Mouse (Mus musculus) inflammation-experienced regulatory T-cells, adult 16 weeks (primary cell): ENCODE results near the gene Dido1. TPM values are rescaled to one million over a fixed set of nuclear protein-coding genes. Genes with fewer than 3 reads are reported as not detected.

ENCODE experiments used
- polyA plus RNA-seq: library from polyadenylated mRNA; unstranded; fragments of 100-300 nt; shearing (Covaris generic); gene quantifications from one replicate; pipeline ENCODE4 v1.2.1, GENCODE M21; 2017

Gene Dido1
- 79.7 TPM for polyA plus RNA-seq

GRCm38 (mm10) chr2:180709923-180710272 lies at the start of gene Dido1, which contains the start of gene Gid8:
Gene Dido1, minus strand, starts transcription at chr2:180709999.
Gene Gid8, plus strand, starts transcription at chr2:180710117.

GRCm38 (mm10) chr2:180724585-180725413 lies 15.0 kb upstream of the Dido1 start, which contains the start of gene Slc17a9:
Gene Slc17a9, plus strand, starts transcription at chr2:180725263.

GRCm38 (mm10) chr2:180642555-180643260 lies 67.1 kb downstream of the Dido1 start, which contains the start of gene Tcfl5:
Gene Tcfl5, minus strand, starts transcription at chr2:180642708.

Other genes starting within 250 kb of the Dido1 start
- gene Ntsr1, start 210.0 kb downstream of the Dido1 start, polyA plus RNA-seq: not detected
- 60.2 TPM for gene Mrgbp, start 128.7 kb downstream of the Dido1 start, polyA plus RNA-seq
- gene Ogfr, start 120.8 kb downstream of the Dido1 start, polyA plus RNA-seq: 92.7 TPM
- gene Col9a3, start 112.2 kb downstream of the Dido1 start, polyA plus RNA-seq: 2.0 TPM
- not detected for gene Tcfl5, start 67.3 kb downstream of the Dido1 start, polyA plus RNA-seq
- gene Gid8, start 118 bp upstream of the Dido1 start, polyA plus RNA-seq: 29.3 TPM
- gene Slc17a9, start 15.3 kb upstream of the Dido1 start, polyA plus RNA-seq: 81.6 TPM
- not detected for gene Bhlhe23, start 66.9 kb upstream of the Dido1 start, polyA plus RNA-seq
- 5.7 TPM for gene Ythdf1, start 210.9 kb upstream of the Dido1 start, polyA plus RNA-seq
- gene Birc7, start 219.0 kb upstream of the Dido1 start, polyA plus RNA-seq: not detected
- not detected for gene Nkain4, start 244.7 kb upstream of the Dido1 start, polyA plus RNA-seq